Mouse (Mus musculus): Measurements from ENCODE around the gene Ces1g. TPM values are rescaled to one million over a fixed set of nuclear protein-coding genes. Genes with fewer than 3 reads are reported as not detected.

The Ces1g gene
- total RNA-seq (2014; rRNA removed), result 0.09 TPM in 1 of 2 replicates, not detected in the other
- polyA plus RNA-seq (2015; fragmentation: Nextera tagmentation; extraction: Ambion mirVana), result not detected in 2 replicates

GRCm38 (mm10) chr8:93337207-93337606, at the start of gene Ces1g:
Gene Ces1g, minus strand, starts transcription at chr8:93337308.
- ATAC-seq (ENCODE audit: low FRiP score) (no peak), DNase-seq (ENCODE audit: low spot score) (no peak)
- H3K27me3 ChIP-seq (ENCODE audit: insufficient read depth, low read length), result no peaks in the 10 kb centered on the region
- H3K9me3 ChIP-seq (ENCODE audit: low read length), result no peaks in the 10 kb centered on the region
- no peak within 1 kb of the TSS for H3K4me3 ChIP-seq (ENCODE audit: low read depth, low read length)
- H3K9ac ChIP-seq (replicated peaks; ENCODE audit: low read length, poor library complexity, severe bottlenecking), result no peak within 1 kb of the TSS
- no peaks in the 10 kb centered on the region for H3K4me1 ChIP-seq (ENCODE audit: insufficient read depth, low read length)
- no peak for TF ChIP-seq CTCF (IDR thresholded peaks at IDR 0.05)
- no peak within 1 kb of the TSS for H3K27ac ChIP-seq (ENCODE audit: low read depth, low read length)
- 53% methylated on average over 3 of the region's 3 CpGs for WGBS
- no peak within 1 kb of the TSS for H3K4me2 ChIP-seq (ENCODE audit: low read depth, low read length, poor library complexity, severe bottlenecking)
- H3K36me3 ChIP-seq (ENCODE audit: insufficient read depth, low read length), result no peaks in the 10 kb centered on the region

- WGBS, result 88% methylated on average over 4 of the region's 4 CpGs
- Histone ChIP-seq H3K4me1 (ENCODE audit: insufficient read depth, low read length) (no peaks in the 10 kb centered on the region), H3K4me3 (ENCODE audit: low read depth, low read length) (no peak within 1 kb of the TSS), H3K27me3 (ENCODE audit: insufficient read depth, low read length) (no peaks in the 10 kb centered on the region), H3K36me3 (ENCODE audit: insufficient read depth, low read length) (no peaks in the 10 kb centered on the region), H3K4me2 (ENCODE audit: low read depth, low read length, poor library complexity, severe bottlenecking) (no peak within 1 kb of the TSS), H3K9me3 (ENCODE audit: low read length) (no peaks in the 10 kb centered on the region), H3K9ac (replicated peaks; ENCODE audit: low read length, poor library complexity, severe bottlenecking) (no peak within 1 kb of the TSS), H3K27ac (ENCODE audit: low read depth, low read length) (no peak within 1 kb of the TSS)
- no peak for DNase-seq (ENCODE audit: low spot score)
- TF ChIP-seq CTCF (IDR thresholded peaks at IDR 0.05), result no peak
- no peak for ATAC-seq (ENCODE audit: low FRiP score)
Observed at GRCm38 (mm10) chr8:93379625-93380024, 42.5 kb upstream of the Ces1g start, which contains the start of gene Ces1h. Gene Ces1h, minus strand, starts transcription at chr8:93379725.

DNA sequence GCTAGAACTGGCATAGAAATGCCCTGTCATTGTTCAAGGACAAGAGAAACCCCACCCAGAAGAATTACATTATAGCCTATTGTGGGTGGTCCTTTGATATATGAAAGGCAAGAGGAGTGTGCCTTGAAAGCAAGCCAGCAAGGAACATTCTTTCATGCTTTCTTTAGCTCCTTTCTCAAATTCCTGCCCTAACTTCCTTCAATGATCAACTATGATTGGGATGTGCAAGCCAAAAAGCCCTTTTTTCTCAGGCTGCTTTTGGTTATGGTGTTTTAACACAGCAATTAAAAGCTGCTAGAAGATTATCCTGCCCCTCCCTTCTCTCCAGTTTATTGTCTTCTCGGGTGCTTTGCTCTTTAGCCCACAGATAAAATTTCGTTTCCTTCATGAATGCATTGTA, 32.4 kb upstream of the Ces1g start:
- DNase-seq (ENCODE audit: low spot score), result no peak
- no peak for ATAC-seq (ENCODE audit: low FRiP score)
- Histone ChIP-seq H3K36me3 (ENCODE audit: insufficient read depth, low read length) (no peaks in the 10 kb centered on the region), H3K27me3 (ENCODE audit: insufficient read depth, low read length) (no peaks in the 10 kb centered on the region), H3K27ac (ENCODE audit: low read depth, low read length) (no peak overlapping the region), H3K4me2 (ENCODE audit: low read depth, low read length, poor library complexity, severe bottlenecking) (no peak overlapping the region), H3K9me3 (ENCODE audit: low read length) (no peaks in the 10 kb centered on the region), H3K4me3 (ENCODE audit: low read depth, low read length) (no peak overlapping the region), H3K9ac (replicated peaks; ENCODE audit: low read length, poor library complexity, severe bottlenecking) (no peak overlapping the region), H3K4me1 (ENCODE audit: insufficient read depth, low read length) (no peaks in the 10 kb centered on the region)
- 23% methylated on average over 2 of the region's 2 CpGs for WGBS
- TF ChIP-seq CTCF (IDR thresholded peaks at IDR 0.05), result no peak

GRCm38 (mm10) chr8:93360113-93360512, 23.0 kb upstream of the Ces1g start:
- Histone ChIP-seq H3K36me3 (ENCODE audit: insufficient read depth, low read length) (no peaks in the 10 kb centered on the region), H3K4me1 (ENCODE audit: insufficient read depth, low read length) (no peaks in the 10 kb centered on the region), H3K4me2 (ENCODE audit: low read depth, low read length, poor library complexity, severe bottlenecking) (no peak overlapping the region), H3K4me3 (ENCODE audit: low read depth, low read length) (no peak overlapping the region), H3K9ac (replicated peaks; ENCODE audit: low read length, poor library complexity, severe bottlenecking) (no peak overlapping the region), H3K27ac (ENCODE audit: low read depth, low read length) (no peak overlapping the region), H3K9me3 (ENCODE audit: low read length) (no peaks in the 10 kb centered on the region), H3K27me3 (ENCODE audit: insufficient read depth, low read length) (no peaks in the 10 kb centered on the region)
- ATAC-seq (ENCODE audit: low FRiP score) (no peak), DNase-seq (ENCODE audit: low spot score) (no peak)
- no peak for TF ChIP-seq CTCF (IDR thresholded peaks at IDR 0.05)

- no peak overlapping the region for H3K27ac ChIP-seq (ENCODE audit: low read depth, low read length)
- no peaks in the 10 kb centered on the region for H3K9me3 ChIP-seq (ENCODE audit: low read length)
- H3K4me1 ChIP-seq (ENCODE audit: insufficient read depth, low read length), result no peaks in the 10 kb centered on the region
- DNase-seq (ENCODE audit: low spot score) (no peak), ATAC-seq (ENCODE audit: low FRiP score) (no peak)
- H3K4me2 ChIP-seq (ENCODE audit: low read depth, low read length, poor library complexity, severe bottlenecking), result no peak overlapping the region
- no peaks in the 10 kb centered on the region for H3K27me3 ChIP-seq (ENCODE audit: insufficient read depth, low read length)
- WGBS, result 97% methylated on average over 2 of the region's 2 CpGs
- no peak for TF ChIP-seq CTCF (IDR thresholded peaks at IDR 0.05)
- no peak overlapping the region for H3K4me3 ChIP-seq (ENCODE audit: low read depth, low read length)
- no peaks in the 10 kb centered on the region for H3K36me3 ChIP-seq (ENCODE audit: insufficient read depth, low read length)
- no peak overlapping the region for H3K9ac ChIP-seq (replicated peaks; ENCODE audit: low read length, poor library complexity, severe bottlenecking)
Observed at GRCm38 (mm10) chr8:93339531-93339930, 2.4 kb upstream of the Ces1g start.

DNA sequence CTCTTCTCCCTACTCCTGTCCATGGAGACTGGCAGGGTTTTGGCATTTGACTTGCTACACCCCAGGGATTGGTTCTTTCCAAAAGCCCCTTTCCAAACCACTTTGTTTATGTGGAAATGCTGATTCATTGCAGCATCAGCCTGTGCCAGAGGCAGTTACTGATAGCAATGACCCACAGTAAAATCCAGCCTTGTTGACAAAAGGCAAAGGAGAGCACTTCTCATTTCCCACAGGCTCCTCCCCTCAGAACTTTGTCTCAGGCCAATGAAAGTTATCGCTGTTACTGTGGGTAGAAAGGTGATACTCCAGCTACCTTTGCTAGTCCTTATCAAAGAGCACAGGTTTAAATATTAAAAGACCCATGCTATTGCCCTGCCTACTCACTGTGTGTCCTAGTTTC, 4.4 kb downstream of the Ces1g start:
- no peak for DNase-seq (ENCODE audit: low spot score)
- H3K4me3 ChIP-seq (ENCODE audit: low read depth, low read length), result no peak overlapping the region
- no peak overlapping the region for H3K4me2 ChIP-seq (ENCODE audit: low read depth, low read length, poor library complexity, severe bottlenecking)
- H3K27ac ChIP-seq (ENCODE audit: low read depth, low read length), result no peak overlapping the region
- H3K9me3 ChIP-seq (ENCODE audit: low read length), result no peaks in the 10 kb centered on the region
- WGBS, result 83% methylated on average over 1 of the region's 1 CpGs
- H3K4me1 ChIP-seq (ENCODE audit: insufficient read depth, low read length), result no peaks in the 10 kb centered on the region
- TF ChIP-seq CTCF (IDR thresholded peaks at IDR 0.05), result no peak
- no peaks in the 10 kb centered on the region for H3K36me3 ChIP-seq (ENCODE audit: insufficient read depth, low read length)
- H3K27me3 ChIP-seq (ENCODE audit: insufficient read depth, low read length), result no peaks in the 10 kb centered on the region
- no peak for ATAC-seq (ENCODE audit: low FRiP score)
- no peak overlapping the region for H3K9ac ChIP-seq (replicated peaks; ENCODE audit: low read length, poor library complexity, severe bottlenecking)
